Mouse (Mus musculus): Measurements from ENCODE around the gene Bri3.

DNA sequence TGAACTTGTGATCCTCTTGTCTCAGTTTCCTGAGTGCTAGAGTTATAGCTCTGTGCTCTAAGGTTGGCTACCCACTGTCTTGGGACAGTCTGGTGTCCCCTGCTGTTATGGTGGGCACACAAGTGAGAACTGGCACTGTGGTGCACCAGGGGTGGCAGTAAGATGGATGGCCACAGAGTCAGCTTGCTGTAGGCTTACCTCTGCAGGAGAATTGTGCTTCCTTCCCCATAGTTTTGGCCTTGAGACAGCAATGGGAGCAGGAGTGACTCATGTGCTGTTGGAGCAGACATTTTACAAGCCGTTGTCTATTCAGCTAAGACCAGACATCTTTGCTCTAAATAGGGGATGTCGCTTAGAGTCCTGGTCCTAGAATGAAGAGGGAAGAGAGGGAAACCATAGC, 149.9 kb downstream of the Bri3 start:
- TF ChIP-seq CTCF (IDR thresholded peaks at IDR 0.05; ENCODE audit: low read depth, low read length) = no peak
- TF ChIP-seq POLR2A (IDR thresholded peaks at IDR 0.05; ENCODE audit: extremely low read depth, insufficient read depth, low read length) = no peak
